Mouse (Mus musculus) ovary, adult 18-20 months (tissue): ENCODE measurements around the gene Fgfr2.

Experiments used
- DNase-seq: peaks from one replicate; pipeline ENCODE4 v3.0.0; 2022; ENCODE audit warnings: low spot score, mixed read lengths

Gene Fgfr2

GRCm38 (mm10) chr7:132325549-132326331, 797.4 kb downstream of the Fgfr2 start:
- peak; percentile 75 for DNase-seq

GRCm38 (mm10) chr7:132323430-132323829, 799.7 kb downstream of the Fgfr2 start:
- DNase-seq, result no peak

GRCm38 (mm10) chr7:132321392-132321958, 801.7 kb downstream of the Fgfr2 start:
- no peak for DNase-seq

GRCm38 (mm10) chr7:132317036-132317541, 806.1 kb downstream of the Fgfr2 start, which contains the start of gene Chst15:
Gene Chst15 (minus strand): TSS chr7:132317228.
- DNase-seq, result peak; percentile 10

GRCm38 (mm10) chr7:132316101-132317035, 806.8 kb downstream of the Fgfr2 start:
- DNase-seq, result peak; percentile 32

GRCm38 (mm10) chr7:132315149-132316091, 807.7 kb downstream of the Fgfr2 start:
- peak; percentile 67 for DNase-seq

GRCm38 (mm10) chr7:132312396-132312795, 810.8 kb downstream of the Fgfr2 start:
- no peak for DNase-seq

GRCm38 (mm10) chr7:132308537-132309191, 814.5 kb downstream of the Fgfr2 start:
- no peak for DNase-seq

GRCm38 (mm10) chr7:132307722-132308271, 815.4 kb downstream of the Fgfr2 start:
- DNase-seq, result no peak

GRCm38 (mm10) chr7:132306671-132307412, 816.3 kb downstream of the Fgfr2 start:
- DNase-seq, result no peak

GRCm38 (mm10) chr7:132305492-132306375, 817.4 kb downstream of the Fgfr2 start:
- DNase-seq, result no peak

- DNase-seq, result no peak
Observed at GRCm38 (mm10) chr7:132304424-132305085, 818.6 kb downstream of the Fgfr2 start.

- no peak for DNase-seq
Observed at GRCm38 (mm10) chr7:132303988-132304387, 819.2 kb downstream of the Fgfr2 start.

- no peak for DNase-seq
Observed at GRCm38 (mm10) chr7:132302508-132303241, 820.5 kb downstream of the Fgfr2 start.

- DNase-seq, result no peak
Observed at GRCm38 (mm10) chr7:132299661-132300210, 823.4 kb downstream of the Fgfr2 start.

- no peak for DNase-seq
Observed at GRCm38 (mm10) chr7:132298412-132298990, 824.6 kb downstream of the Fgfr2 start.
